Mouse (Mus musculus) ES-Bruce4 (cell line): ENCODE data around the gene Cotl1.

Experiments used
- EP300 ChIP-seq: IDR thresholded peaks from 2 replicates; pipeline ENCODE4 v1.6.1; 2011; ENCODE audit warnings: low read depth, low read length; ENCODE audit not compliant: insufficient read depth
- POLR2A ChIP-seq: IDR thresholded peaks from one replicate; pipeline ENCODE4 v1.8.1; 2011; ENCODE audit warnings: low read length; ENCODE audit not compliant: insufficient read depth

DNA sequence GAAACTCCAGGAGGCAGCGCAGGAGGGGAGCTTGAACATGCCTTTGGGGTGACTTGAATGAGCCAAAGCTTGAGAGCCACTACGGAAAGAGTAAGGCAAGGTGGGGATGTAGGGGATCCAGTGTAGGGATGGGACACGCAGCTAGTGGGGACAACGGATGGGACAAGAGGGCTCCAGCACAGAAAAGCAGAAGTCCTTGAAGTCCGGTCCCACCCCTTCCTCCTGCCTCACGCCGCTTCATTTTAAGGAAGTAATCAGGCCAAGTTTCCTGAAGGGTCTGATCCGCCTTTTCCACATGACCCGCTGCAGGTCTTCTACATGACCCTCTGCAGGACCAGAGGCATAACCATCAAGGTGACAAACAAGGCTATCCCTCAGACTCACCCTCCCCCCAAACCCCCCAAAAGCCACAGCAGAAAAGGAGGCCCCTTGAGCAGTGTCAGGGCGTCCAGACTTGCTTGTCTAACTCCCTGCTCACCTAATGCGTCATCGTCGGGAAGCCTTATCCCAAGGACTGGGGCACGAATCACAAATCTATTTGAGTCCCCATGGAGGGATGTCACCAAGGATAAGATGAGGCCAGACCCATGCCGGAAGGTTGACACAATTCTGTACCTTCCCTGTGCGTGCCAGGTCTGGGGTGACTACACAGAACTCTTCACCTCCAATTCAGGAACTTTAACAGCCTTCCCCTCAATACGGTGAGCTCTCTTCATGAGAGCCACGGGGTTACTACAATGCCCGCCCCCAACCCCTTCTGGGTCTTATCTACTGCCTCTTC lies 14.2 kb downstream of the Cotl1 start:
- no peak for TF ChIP-seq POLR2A
- TF ChIP-seq EP300 = no peak
